Mouse (Mus musculus) lung, postnatal 4 days (tissue): ENCODE data around the gene Sdf2.
A peak's percentile ranks its signal among the peaks of the same experiment; 100 is the strongest.
"Not testable (repeated sequence)": the region's sequence is repeated elsewhere in the genome, so short reads cannot be mapped to it uniquely, and the experiment has no call there.

Experiments used
- DNase-seq, 2 experiments: peaks; one replicate each; pipeline ENCODE4 v3.0.0; 2021

Sdf2 gene

GRCm38 (mm10) chr11:78262550-78262949 lies 17.0 kb downstream of the Sdf2 start:
- peak; percentile 72 to 74 for DNase-seq

DNA sequence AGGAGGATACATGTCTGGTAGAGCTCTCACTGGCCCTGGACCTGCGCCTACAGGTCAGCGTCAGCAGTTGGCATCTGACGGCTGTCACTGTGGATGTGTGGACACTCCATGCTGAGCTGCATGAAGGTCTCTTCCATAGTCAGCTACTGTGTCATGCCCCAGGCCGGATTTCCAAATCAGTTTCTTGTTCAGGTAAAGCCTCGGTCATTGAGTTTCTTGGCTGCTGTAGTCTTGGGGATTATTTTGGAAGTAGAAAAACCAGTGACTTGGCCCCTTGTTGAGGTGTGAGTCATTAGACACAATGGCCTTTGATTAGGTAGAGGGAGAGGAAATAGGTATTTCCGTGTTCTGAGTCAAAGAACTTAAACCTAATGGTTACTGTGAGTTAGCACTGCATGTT lies 20.0 kb downstream of the Sdf2 start:
- DNase-seq = no peak

GRCm38 (mm10) chr11:78271986-78272385 lies 26.4 kb downstream of the Sdf2 start:
- no peak for DNase-seq

DNA sequence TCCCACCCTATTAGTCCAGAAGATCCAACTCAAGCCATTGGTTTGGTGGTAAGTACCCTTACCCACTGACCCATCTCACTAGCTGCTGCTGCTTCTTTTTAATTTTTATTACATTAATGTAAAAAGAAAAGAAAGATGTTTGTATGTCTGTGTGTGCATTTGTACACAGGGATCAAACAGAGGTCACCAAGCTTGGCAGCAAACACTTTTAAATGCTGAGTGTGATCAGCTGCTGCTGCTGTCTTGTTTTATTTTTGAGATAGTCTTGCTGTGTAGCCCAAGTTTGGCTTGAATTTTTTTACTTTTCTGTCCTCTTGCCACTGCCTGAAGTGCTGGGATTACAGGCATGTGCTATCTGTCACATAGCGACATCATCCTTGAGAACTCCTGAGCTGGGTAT lies 30.1 kb downstream of the Sdf2 start:
- DNase-seq = no peak

DNA sequence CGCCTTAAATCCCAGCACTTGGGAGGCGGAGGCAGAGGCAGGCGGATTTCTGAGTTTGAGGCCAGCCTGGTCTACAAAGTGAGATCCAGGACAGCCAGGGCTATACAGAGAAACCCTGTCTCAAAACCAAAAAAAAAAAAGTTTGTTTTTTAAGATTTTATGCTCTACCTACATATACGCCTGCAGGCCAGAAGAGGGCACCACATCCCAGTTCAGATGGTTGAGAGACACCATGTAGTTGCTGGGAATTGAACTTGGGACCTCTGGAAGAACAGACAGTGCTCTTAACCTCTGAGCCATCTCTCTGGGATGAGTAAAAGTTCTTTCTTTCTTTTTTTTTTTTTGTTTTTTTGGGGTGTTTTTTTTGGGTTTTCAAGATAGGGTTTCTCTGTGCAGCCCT lies 30.6 kb downstream of the Sdf2 start:
- not testable (repeated sequence) for DNase-seq

- DNase-seq = no peak
Observed at GRCm38 (mm10) chr11:78278853-78279252, 33.3 kb downstream of the Sdf2 start.

DNA sequence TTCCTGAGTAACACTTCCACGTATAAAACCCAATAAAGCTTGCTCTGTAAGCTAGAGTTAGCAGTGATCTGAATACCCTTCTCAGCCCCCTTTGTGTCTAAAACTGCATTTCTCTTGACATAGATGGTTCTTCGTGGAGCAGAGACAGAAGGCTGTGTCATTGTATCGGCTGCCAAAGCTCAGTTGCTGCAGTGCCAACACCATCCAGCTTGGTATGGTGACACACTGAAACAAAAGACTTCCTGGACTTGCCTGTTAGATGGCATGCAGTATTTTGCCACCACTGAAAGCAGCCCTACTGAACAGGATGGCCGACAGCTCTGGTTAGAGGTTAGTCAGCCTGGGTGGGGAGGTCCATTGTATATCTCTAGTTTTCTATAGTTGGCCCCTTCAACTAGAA lies 34.0 kb downstream of the Sdf2 start:
- no peak for DNase-seq

DNA sequence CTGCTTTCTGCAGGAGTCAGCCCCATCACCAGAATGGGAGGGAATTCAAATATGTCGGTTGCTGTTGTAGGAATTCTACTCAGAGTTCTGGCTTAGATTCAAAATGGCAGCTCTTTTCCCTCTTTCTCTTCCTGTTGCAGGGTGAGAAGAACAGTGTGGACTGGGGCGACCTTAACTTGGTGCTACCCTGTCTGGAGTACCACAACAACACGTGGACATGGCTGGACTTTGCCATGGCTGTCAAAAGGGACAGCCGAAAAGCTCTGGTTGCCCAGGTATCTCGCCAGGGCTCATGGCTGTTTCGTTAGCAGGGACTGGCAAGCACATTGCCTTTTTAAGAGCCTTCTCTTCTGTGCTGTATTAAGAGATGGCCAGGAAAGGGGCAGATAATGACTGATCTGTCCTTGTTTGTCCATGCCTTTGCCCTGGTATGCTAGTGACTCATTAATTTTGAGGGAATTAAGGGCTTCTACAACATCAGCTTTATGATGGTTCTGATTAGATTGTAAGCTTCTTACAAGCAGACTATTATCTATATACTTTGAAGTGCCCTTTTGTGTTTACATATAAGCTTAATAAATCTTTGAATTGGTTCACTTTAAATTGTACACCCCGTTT lies 43.7 kb downstream of the Sdf2 start:
- DNase-seq = no peak

DNA sequence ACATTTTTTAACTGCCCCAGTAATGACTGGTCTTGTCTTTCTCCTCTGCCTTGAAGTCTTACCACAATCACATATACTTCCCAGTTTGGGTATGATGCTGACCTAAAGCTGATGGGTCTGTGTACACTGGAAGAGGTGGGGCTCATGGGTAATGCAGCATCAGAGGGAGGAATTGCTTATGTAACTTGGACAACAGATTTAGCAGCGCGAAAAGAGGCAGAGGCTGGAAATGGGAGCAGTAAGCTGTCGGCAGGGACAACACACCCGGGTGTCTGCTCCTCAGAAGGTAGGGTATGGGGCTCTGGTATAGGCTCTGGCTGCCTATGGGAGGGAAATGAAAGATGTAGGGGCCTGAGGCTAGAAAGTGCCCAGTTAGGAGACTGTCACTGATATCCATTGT lies 45.1 kb downstream of the Sdf2 start, which contains the start of gene BC030499:
BC030499 (plus strand) TSS at position 188 of the 400 bp plus-strand sequence.
- no peak for DNase-seq

DNA sequence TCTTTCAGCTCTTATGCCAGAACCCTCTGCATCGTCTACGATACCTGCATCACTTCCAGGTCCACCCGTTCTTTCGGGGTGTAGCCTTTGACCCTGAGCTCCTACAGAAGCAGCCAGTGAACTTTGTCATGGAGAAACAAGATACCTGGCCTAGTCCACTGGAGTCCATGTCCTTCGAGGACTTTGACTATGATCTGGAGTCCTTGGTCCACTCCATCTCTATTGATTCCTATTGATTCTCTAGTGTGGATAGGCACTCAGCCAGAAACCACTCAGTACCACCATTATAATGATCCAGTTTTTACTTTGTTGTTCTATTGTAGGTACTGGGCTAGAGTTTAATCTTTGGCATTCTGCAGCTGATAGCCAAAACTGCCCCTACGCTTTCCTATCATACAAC lies 49.0 kb downstream of the Sdf2 start:
- DNase-seq = no peak

DNA sequence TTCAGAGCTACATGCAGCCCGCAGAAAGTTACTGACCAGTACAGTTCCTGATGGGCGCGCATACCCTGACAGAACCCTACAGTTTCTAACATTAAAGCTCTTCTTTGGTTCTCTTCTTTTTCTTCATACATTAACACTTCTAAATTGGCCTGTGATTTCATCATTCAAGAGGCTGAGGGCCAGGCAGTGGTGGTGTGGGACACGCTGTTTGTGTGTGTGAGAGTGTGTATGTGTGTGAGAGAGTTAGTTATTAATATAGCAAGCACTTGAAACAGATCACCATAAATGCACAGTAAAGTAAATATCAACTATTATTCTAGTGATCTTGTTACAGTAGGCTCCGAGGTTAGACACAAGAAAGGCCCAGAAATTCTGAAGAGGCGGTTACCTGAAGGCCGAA lies 55.4 kb downstream of the Sdf2 start:
- DNase-seq = no peak

DNA sequence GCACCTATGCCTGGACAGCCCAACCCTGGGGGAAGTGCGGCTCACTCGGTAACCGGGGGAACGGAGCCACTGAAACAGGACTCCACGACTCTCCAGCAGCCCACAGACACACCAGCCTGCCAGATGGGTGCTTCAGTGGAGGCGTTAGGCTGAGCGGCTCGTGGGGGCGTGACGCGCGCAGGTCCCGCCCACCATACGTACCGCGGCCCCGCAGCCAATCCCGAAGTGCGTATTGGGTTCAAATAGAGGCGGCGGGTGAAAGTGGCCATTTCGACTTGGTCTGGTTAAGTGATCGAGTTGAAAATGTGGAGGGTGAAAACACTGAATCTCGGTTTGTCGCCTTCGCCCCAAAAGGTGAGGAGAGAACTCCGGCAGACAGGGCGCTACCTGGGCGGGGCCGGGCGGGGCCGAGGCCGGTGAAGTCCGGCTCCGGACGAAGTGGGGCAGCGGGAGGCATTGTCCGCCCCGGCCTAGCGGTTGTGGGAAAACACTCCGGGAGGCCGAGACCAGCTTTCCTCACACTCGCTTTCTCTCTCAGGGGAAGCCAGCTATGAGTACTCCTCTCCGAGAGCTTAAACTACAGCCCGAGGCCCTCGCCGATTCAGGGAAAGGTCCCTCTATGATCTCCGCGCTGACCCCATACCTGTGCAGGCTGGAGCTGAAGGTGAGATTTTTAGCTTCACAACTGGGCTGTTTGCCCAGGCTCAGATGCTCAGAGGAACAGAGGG lies 56.0 kb downstream of the Sdf2 start, which contains the start of gene Spag5:
Spag5 (plus strand) TSS at position 173 of the 728 bp plus-strand sequence.
- DNase-seq = peak; percentile 93 to 94
